Mouse (Mus musculus) spleen, adult 2 months (tissue): ENCODE measurements around the gene Arhgef10l.

ENCODE experiments used
- CTCF ChIP-seq: fragments of 200-500 bp; IDR thresholded peaks from 2 replicates; pipeline ENCODE4 v1.5.1; 2011; ENCODE audit warnings: mild to moderate bottlenecking, inconsistent platforms; ENCODE audit not compliant: insufficient read depth, insufficient read length, insufficient replicate concordance; ENCODE audit errors: extremely low read depth
- POLR2A ChIP-seq: fragments of 200-500 bp; IDR thresholded peaks from 2 replicates; pipeline ENCODE4 v1.6.1; 2011; ENCODE audit warnings: low read depth, low read length, inconsistent platforms

- TF ChIP-seq POLR2A: no peak
- no peak for TF ChIP-seq CTCF
These were observed 38.4 kb upstream of the Arhgef10l start for GRCm38 (mm10) chr4:140704166-140704565.
